Mouse (Mus musculus): ENCODE measurements around the gene Tank. TPM values are rescaled to one million over a fixed set of nuclear protein-coding genes. Genes with fewer than 3 reads are reported as not detected.

Tank gene
- polyA plus RNA-seq, 2 experiments: 15.9 to 21.3 TPM

- ATAC-seq (ENCODE audit: insufficient read depth) (no peak), DNase-seq (ENCODE audit: low read depth in 3 of 3, low spot score in 3 of 3) (no peak)
- Histone ChIP-seq H3K9me3 (ENCODE audit: control insufficient read depth, low read length) (no peaks in the 10 kb centered on the region), H3K27me3 (ENCODE audit: control insufficient read depth, insufficient read depth, low read length) (peaks cover 28% of the 10 kb centered on the region), H3K9ac (replicated peaks) (no peak overlapping the region), H3K27ac (no peak overlapping the region), H3K4me3 (ENCODE audit: insufficient read depth in 1 of 2, low read depth in 2 of 2, low read length in 2 of 2) (no peak overlapping the region), H3K4me1 (replicated peaks; ENCODE audit: control insufficient read depth in 2 of 2, insufficient read depth in 2 of 2, low read length in 1 of 2) (peaks cover 0 to 3% of the 10 kb centered on the region in 2 experiments; a peak in 1 of 4 replicates), H3K36me3 (replicated peaks; ENCODE audit: control insufficient read depth, insufficient read depth, low read depth) (no peaks in the 10 kb centered on the region), H3K4me2 (ENCODE audit: low read depth) (no peak overlapping the region)
- TF ChIP-seq CTCF (IDR thresholded peaks at IDR 0.05; ENCODE audit: low read depth) (no peak), EP300 (IDR thresholded peaks at IDR 0.05; ENCODE audit: low read depth) (no peak)
- WGBS (ENCODE audit: insufficient replicate concordance): 23% methylated on average over 2 of the region's 2 CpGs
Observed at GRCm38 (mm10) chr2:61659254-61659653, 80.9 kb downstream of the Tank start.

GRCm38 (mm10) chr2:61662833-61663232 is 84.4 kb downstream of the Tank start:
- H3K27me3 ChIP-seq (ENCODE audit: control insufficient read depth, insufficient read depth, low read length): peaks cover 2% of the 10 kb centered on the region; the same call in 1 of the 2 replicates
- H3K4me2 ChIP-seq (ENCODE audit: low read depth): no peak overlapping the region
- DNase-seq (ENCODE audit: low read depth in 3 of 3, low spot score in 3 of 3) (no peak), ATAC-seq (ENCODE audit: insufficient read depth) (no peak; the same call in 1 of the 2 replicates)
- H3K4me1 ChIP-seq (replicated peaks; ENCODE audit: control insufficient read depth in 2 of 2, insufficient read depth in 2 of 2, low read length in 1 of 2): no peaks in the 10 kb centered on the region
- no peak overlapping the region for H3K4me3 ChIP-seq (ENCODE audit: insufficient read depth in 1 of 2, low read depth in 2 of 2, low read length in 2 of 2)
- no peaks in the 10 kb centered on the region for H3K9me3 ChIP-seq (ENCODE audit: control insufficient read depth, low read length)
- TF ChIP-seq EP300 (IDR thresholded peaks at IDR 0.05; ENCODE audit: low read depth) (no peak), CTCF (IDR thresholded peaks at IDR 0.05; ENCODE audit: low read depth) (no peak)
- WGBS (ENCODE audit: insufficient replicate concordance): 59% methylated on average over 10 of the region's 10 CpGs
- H3K36me3 ChIP-seq (replicated peaks; ENCODE audit: control insufficient read depth, insufficient read depth, low read depth): no peaks in the 10 kb centered on the region
- H3K27ac ChIP-seq: no peak overlapping the region
- H3K9ac ChIP-seq (replicated peaks): no peak overlapping the region

GRCm38 (mm10) chr2:61663573-61664241 is 85.3 kb downstream of the Tank start:
- ATAC-seq (ENCODE audit: insufficient read depth) (no peak), DNase-seq (ENCODE audit: low read depth in 3 of 3, low spot score in 3 of 3) (no peak)
- Histone ChIP-seq H3K4me1 (replicated peaks; ENCODE audit: control insufficient read depth in 2 of 2, insufficient read depth in 2 of 2, low read length in 1 of 2) (no peaks in the 10 kb centered on the region), H3K36me3 (replicated peaks; ENCODE audit: control insufficient read depth, insufficient read depth, low read depth) (no peaks in the 10 kb centered on the region), H3K9me3 (ENCODE audit: control insufficient read depth, low read length) (no peaks in the 10 kb centered on the region), H3K27me3 (ENCODE audit: control insufficient read depth, insufficient read depth, low read length) (no peaks in the 10 kb centered on the region), H3K9ac (replicated peaks) (no peak overlapping the region), H3K4me3 (ENCODE audit: insufficient read depth in 1 of 2, low read depth in 2 of 2, low read length in 2 of 2) (no peak overlapping the region), H3K4me2 (ENCODE audit: low read depth) (no peak overlapping the region), H3K27ac (no peak overlapping the region)
- WGBS (ENCODE audit: insufficient replicate concordance): 63% methylated on average over 10 of the region's 10 CpGs
- no peak for TF ChIP-seq CTCF (IDR thresholded peaks at IDR 0.05; ENCODE audit: low read depth)
- TF ChIP-seq EP300 (IDR thresholded peaks at IDR 0.05; ENCODE audit: low read depth): no peak

GRCm38 (mm10) chr2:61667420-61667819 is 89.0 kb downstream of the Tank start:
- ATAC-seq (ENCODE audit: insufficient read depth) (no peak), DNase-seq (ENCODE audit: low read depth in 3 of 3, low spot score in 3 of 3) (no peak)
- Histone ChIP-seq H3K27me3 (ENCODE audit: control insufficient read depth, insufficient read depth, low read length) (no peaks in the 10 kb centered on the region), H3K27ac (no peak overlapping the region), H3K4me1 (replicated peaks; ENCODE audit: control insufficient read depth in 2 of 2, insufficient read depth in 2 of 2, low read length in 1 of 2) (no peaks in the 10 kb centered on the region), H3K9me3 (ENCODE audit: control insufficient read depth, low read length) (no peaks in the 10 kb centered on the region), H3K36me3 (replicated peaks; ENCODE audit: control insufficient read depth, insufficient read depth, low read depth) (no peaks in the 10 kb centered on the region), H3K9ac (replicated peaks) (no peak overlapping the region), H3K4me2 (ENCODE audit: low read depth) (no peak overlapping the region), H3K4me3 (ENCODE audit: insufficient read depth in 1 of 2, low read depth in 2 of 2, low read length in 2 of 2) (no peak overlapping the region)
- no peak for TF ChIP-seq CTCF (IDR thresholded peaks at IDR 0.05; ENCODE audit: low read depth)
- no peak for TF ChIP-seq EP300 (IDR thresholded peaks at IDR 0.05; ENCODE audit: low read depth)
- 64% methylated on average over 7 of the region's 7 CpGs for WGBS (ENCODE audit: insufficient replicate concordance)

GRCm38 (mm10) chr2:61668260-61668659 is 89.9 kb downstream of the Tank start:
- 10% methylated on average over 4 of the region's 4 CpGs for WGBS (ENCODE audit: insufficient replicate concordance)

More at GRCm38 (mm10) chr2:61668260-61668659, 89.9 kb downstream of the Tank start:
- H3K4me1 ChIP-seq (replicated peaks; ENCODE audit: control insufficient read depth in 2 of 2, insufficient read depth in 2 of 2, low read length in 1 of 2): no peaks in the 10 kb centered on the region
- no peak overlapping the region for H3K4me2 ChIP-seq (ENCODE audit: low read depth)
- H3K9ac ChIP-seq (replicated peaks): no peak overlapping the region
- H3K27ac ChIP-seq: no peak overlapping the region
- TF ChIP-seq CTCF (IDR thresholded peaks at IDR 0.05; ENCODE audit: low read depth) (peak; percentile 66), EP300 (IDR thresholded peaks at IDR 0.05; ENCODE audit: low read depth) (no peak)
- no peak overlapping the region for H3K4me3 ChIP-seq (ENCODE audit: insufficient read depth in 1 of 2, low read depth in 2 of 2, low read length in 2 of 2)
- ATAC-seq (ENCODE audit: insufficient read depth): no peak
- no peaks in the 10 kb centered on the region for H3K27me3 ChIP-seq (ENCODE audit: control insufficient read depth, insufficient read depth, low read length)
- DNase-seq (ENCODE audit: low read depth in 3 of 3, low spot score in 3 of 3): no peak
- no peaks in the 10 kb centered on the region for H3K9me3 ChIP-seq (ENCODE audit: control insufficient read depth, low read length)
- H3K36me3 ChIP-seq (replicated peaks; ENCODE audit: control insufficient read depth, insufficient read depth, low read depth): no peaks in the 10 kb centered on the region

Measured in liver, embryonic 14.5 days (tissue).